Mouse (Mus musculus) liver, embryonic 11.5 days (tissue): ENCODE data around the gene Dnmt3a. TPM values are rescaled to one million over a fixed set of nuclear protein-coding genes. Genes with fewer than 3 reads are reported as not detected.

ENCODE experiments used
- ATAC-seq: fragments of 200-750 bp; cut with Nextera tagmentation; replicated peaks from 2 replicates; pipeline ENCODE4 v1.8.0; 2017; ENCODE audit warnings: moderate number of reproducible peaks, mild to moderate bottlenecking, moderate TSS enrichment, moderate library complexity; ENCODE audit not compliant: low FRiP score
- DNase-seq: peaks from one replicate; pipeline ENCODE4 v3.0.0-alpha.2; 2017; ENCODE audit warnings: low spot score
- H3K27ac ChIP-seq: fragments of 300-500 bp; sonication (generic); 2 replicates; pipeline ENCODE4 v1.5.1; 2014; ENCODE audit warnings: mild to moderate bottlenecking, low read depth, low read length, control low read depth
- H3K27me3 ChIP-seq: fragments of 300-500 bp; sonication (generic); replicated peaks from 2 replicates; pipeline ENCODE4 v1.6.1; 2014; ENCODE audit warnings: low read length, mixed read lengths; ENCODE audit not compliant: control insufficient read depth, insufficient read depth
- H3K36me3 ChIP-seq: fragments of 300-500 bp; sonication (generic); 2 replicates; pipeline ENCODE4 v1.6.1; 2014; ENCODE audit warnings: mild to moderate bottlenecking, low read length, moderate library complexity, mixed read lengths; ENCODE audit not compliant: control insufficient read depth, insufficient read depth
- H3K4me1 ChIP-seq: fragments of 300-500 bp; sonication (generic); replicated peaks from 2 replicates; pipeline ENCODE4 v1.6.1; 2014; ENCODE audit warnings: low read length, mixed read lengths; ENCODE audit not compliant: control insufficient read depth, insufficient read depth
- H3K4me2 ChIP-seq: fragments of 300-500 bp; sonication (generic); 2 replicates; pipeline ENCODE4 v1.6.1; 2014; ENCODE audit warnings: mild to moderate bottlenecking, control low read depth, moderate library complexity
- H3K4me3 ChIP-seq: fragments of 300-500 bp; sonication (generic); 2 replicates; pipeline ENCODE4 v1.5.1; 2014; ENCODE audit warnings: low read depth, low read length, control low read depth
- H3K9ac ChIP-seq: fragments of 300-500 bp; sonication (generic); 2 replicates; pipeline ENCODE4 v1.6.1; 2014; ENCODE audit warnings: low read depth, low read length, control low read depth
- H3K9me3 ChIP-seq: fragments of 300-500 bp; sonication (generic); 2 replicates; pipeline ENCODE4 v1.6.1; 2016; ENCODE audit warnings: low read length, inconsistent platforms, mixed read lengths; ENCODE audit not compliant: control insufficient read depth
- WGBS: fragments of 180-500 bp; shearing (Covaris S2); extraction: QIAGEN DNeasy Blood & Tissue Kit; methylation state at CpG from one replicate; pipeline ENCODE4 v1.1.7; 2014; 5-methylcytosine and 5-hydroxymethylcytosine counted together
- polyA plus RNA-seq: library from polyadenylated mRNA; unstranded; fragments of >200 nt; fragmentation: Nextera tagmentation; extraction: Ambion mirVana; gene quantifications from 2 replicates; pipeline ENCODE4 v1.2.1, GENCODE M21; 2014

The Dnmt3a gene
- polyA plus RNA-seq, 1 experiment from 2014 or later = 73.3 TPM

DNA sequence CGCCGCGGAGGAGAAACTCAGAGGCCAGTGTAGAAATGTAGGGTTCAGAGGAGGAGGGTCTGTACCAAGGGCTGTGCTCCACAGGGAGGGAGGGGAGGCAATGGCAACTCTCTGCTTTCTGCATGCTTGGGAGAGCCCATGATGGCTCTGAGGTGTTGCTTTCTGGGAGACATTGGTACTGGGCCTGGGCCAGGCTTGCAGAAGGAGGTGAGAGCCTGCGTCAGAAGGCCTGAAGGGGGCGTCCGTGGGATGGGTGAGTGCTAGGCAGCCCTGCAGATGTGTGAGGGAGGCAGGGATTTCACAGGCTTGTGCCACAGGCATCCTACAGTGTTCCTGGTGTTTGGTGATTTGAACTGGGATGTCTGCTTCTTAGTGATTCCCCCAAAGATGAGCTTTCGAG is 11.2 kb downstream of the Dnmt3a start:
- Histone ChIP-seq H3K4me2 (no peak overlapping the region), H3K27me3 (no peaks in the 10 kb centered on the region), H3K36me3 (no peaks in the 10 kb centered on the region), H3K4me3 (no peak overlapping the region), H3K27ac (no peak overlapping the region), H3K4me1 (no peaks in the 10 kb centered on the region), H3K9ac (no peak overlapping the region), H3K9me3 (no peaks in the 10 kb centered on the region)
- WGBS = 62% methylated on average over 7 of the region's 7 CpGs
- no peak for ATAC-seq
- no peak for DNase-seq

DNA sequence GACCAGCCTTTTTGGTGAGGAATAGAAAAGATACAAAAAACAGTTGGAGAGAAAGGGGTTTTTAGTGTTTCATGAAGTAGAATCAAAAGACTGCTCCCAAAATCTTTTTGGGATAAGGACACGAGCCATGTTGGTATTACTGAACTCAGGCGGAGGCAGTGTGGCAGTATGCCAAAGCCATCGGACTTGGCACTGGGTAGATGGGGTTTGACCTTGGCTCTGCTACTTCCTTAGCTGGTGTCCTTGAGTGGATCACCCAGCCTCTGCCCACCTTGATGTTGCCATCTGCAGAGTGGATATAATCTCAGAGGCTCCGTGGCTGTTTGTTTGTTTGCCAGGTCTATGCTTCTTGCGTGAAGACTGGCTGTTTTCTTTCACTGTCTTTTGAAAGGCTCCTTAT is 11.8 kb downstream of the Dnmt3a start:
- 84% methylated on average over 5 of the region's 5 CpGs for WGBS
- ATAC-seq = no peak
- Histone ChIP-seq H3K4me3 (no peak overlapping the region), H3K36me3 (no peaks in the 10 kb centered on the region), H3K27me3 (no peaks in the 10 kb centered on the region), H3K9ac (no peak overlapping the region), H3K9me3 (no peaks in the 10 kb centered on the region), H3K4me2 (no peak overlapping the region), H3K4me1 (no peaks in the 10 kb centered on the region), H3K27ac (no peak overlapping the region)
- no peak for DNase-seq

DNA sequence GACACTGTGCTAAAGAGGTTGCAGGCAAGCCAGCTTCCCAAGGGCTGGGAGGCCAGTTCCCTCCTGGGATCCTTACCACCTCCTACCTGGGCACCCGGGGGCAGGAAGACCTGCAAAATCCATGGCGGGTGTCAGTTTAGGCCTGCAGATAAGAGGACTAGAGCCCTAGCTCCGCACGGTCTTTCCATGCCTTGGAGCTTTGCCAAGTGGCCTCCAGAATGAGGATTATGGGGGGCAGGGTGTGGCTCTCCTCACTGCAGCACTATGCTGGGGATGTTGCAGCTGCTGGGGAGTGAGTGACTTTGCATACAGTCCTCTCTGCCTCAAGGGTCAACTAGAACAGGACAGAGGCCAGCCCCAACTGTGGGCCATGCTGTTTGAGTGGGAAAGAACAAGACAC is 14.1 kb downstream of the Dnmt3a start:
- DNase-seq (no peak), ATAC-seq (no peak)
- Histone ChIP-seq H3K27me3 (no peaks in the 10 kb centered on the region), H3K4me1 (no peaks in the 10 kb centered on the region), H3K36me3 (no peaks in the 10 kb centered on the region), H3K9ac (no peak overlapping the region), H3K9me3 (no peaks in the 10 kb centered on the region), H3K27ac (no peak overlapping the region), H3K4me3 (no peak overlapping the region), H3K4me2 (no peak overlapping the region)
- 70% methylated on average over 4 of the region's 4 CpGs for WGBS

DNA sequence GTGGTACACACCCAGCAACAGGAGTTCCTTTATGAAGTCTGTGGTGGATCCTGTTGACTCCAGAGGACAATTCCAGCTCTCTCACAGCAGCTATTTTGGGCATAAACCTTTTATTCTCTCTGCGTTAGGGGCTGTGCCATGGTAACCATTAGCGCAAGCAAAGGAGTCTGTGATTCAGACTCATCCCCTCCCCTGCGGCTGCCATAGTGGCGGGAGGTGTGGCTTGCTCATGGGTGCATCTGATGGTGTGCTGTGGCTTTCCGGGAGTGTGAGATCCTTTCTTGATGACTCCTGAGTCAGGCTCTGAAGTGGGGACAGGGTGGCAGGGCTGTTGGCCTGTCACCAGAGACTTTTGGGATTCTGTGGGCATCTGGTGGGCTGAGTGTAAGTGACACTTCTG is 17.6 kb downstream of the Dnmt3a start:
- H3K27me3 ChIP-seq = no peaks in the 10 kb centered on the region
- H3K9me3 ChIP-seq = no peaks in the 10 kb centered on the region
- no peaks in the 10 kb centered on the region for H3K36me3 ChIP-seq
- no peak overlapping the region for H3K4me2 ChIP-seq
- no peak overlapping the region for H3K4me3 ChIP-seq
- ATAC-seq = no peak
- H3K4me1 ChIP-seq = peaks cover 10% of the 10 kb centered on the region
- WGBS = 74% methylated on average over 5 of the region's 5 CpGs
- no peak for DNase-seq
- H3K27ac ChIP-seq = no peak overlapping the region
- H3K9ac ChIP-seq = no peak overlapping the region

DNA sequence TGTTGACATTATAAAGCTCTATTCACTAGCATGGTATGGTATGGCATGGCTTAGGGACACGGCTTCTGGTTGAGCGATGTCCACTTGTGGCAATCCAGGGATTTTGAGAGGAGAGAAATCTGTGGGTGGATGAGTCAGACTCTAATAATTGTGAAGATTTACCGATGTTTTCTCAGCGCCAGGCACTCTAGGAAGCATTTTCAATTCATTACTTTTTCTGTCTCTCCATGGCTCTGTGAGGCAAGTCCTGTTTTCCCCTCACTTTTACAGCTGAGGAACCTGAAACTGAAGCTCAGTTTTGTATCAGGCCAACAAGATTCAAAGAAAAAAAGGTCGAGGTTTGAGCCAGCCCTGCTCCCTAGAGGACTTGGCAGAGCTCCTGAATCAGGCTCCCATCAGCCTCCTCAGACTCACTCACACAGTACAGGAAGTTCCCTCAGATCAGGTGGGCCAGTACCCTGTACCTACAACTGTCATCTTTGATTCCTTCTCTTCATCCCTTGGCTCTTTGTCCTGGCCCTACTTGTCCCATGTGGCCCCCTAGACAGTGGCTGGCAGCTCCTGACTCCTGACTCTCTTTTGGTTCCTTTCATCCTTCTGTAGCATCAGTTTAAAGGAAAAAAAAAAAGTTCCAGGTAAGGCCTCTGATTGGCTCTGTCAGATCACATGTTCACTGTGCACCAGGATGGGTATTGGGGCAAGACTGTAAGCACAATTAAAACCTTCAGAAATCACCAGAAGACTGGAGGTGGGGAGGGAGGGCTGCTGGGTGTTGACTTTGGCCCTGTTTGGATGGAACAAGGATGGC is 19.3 kb downstream of the Dnmt3a start:
- 73% methylated on average over 5 of the region's 5 CpGs for WGBS
- no peak overlapping the region for H3K4me3 ChIP-seq
- no peaks in the 10 kb centered on the region for H3K9me3 ChIP-seq
- no peak overlapping the region for H3K9ac ChIP-seq
- no peaks in the 10 kb centered on the region for H3K27me3 ChIP-seq
- H3K36me3 ChIP-seq = no peaks in the 10 kb centered on the region
- no peak overlapping the region for H3K27ac ChIP-seq
- H3K4me1 ChIP-seq = peaks cover 10% of the 10 kb centered on the region
- no peak for DNase-seq
- ATAC-seq = no peak; the same call in 1 of the 2 replicates
- peak overlapping the region; percentile 24; the same call in 1 of the 2 replicates for H3K4me2 ChIP-seq

DNA sequence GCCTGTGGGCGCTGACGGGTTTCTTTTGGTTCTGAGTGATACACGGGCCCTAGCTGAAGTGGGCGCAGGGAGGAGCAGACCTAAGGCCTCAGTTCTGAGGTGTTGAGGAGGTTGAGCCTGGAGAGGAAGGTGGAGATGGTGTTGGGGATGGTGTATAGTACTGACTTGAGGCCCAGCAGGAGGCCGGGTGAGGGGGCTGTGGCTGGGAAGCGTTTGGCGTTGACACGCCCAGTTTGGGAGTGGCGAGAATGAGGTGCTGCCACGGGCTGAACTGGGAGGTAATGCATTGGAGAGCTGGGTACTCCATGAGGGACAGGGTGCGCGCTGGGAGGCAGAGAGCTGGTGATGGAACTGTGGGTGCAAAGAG is 19.9 kb downstream of the Dnmt3a start:
- Histone ChIP-seq H3K36me3 (no peaks in the 10 kb centered on the region), H3K27me3 (no peaks in the 10 kb centered on the region), H3K4me2 (peak overlapping the region; percentile 24; the same call in 1 of the 2 replicates), H3K4me3 (no peak overlapping the region), H3K9me3 (no peaks in the 10 kb centered on the region), H3K9ac (no peak overlapping the region), H3K4me1 (peaks cover 10% of the 10 kb centered on the region), H3K27ac (no peak overlapping the region)
- DNase-seq (no peak), ATAC-seq (peak; percentile 71)
- 36% methylated on average over 12 of the region's 12 CpGs for WGBS

DNA sequence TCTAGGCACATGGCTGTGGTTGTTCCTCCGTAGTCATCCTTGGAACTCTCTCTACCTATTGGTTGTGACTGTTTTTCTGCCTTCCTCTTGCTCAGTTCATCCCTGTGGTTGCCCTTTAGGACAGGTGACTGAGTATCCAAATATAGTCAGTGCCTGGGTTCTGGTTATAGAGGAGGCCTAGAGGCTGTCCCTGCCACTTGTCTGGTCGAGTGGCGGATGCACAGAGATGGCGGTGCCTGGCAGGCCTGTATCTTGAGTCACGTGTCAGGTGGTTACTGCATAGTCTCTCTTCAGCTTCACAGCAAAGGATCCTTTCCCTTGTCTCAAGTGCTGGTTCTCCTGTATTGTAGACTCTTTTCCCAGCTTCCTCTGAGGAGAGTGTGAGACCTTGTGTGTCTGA is 22.0 kb downstream of the Dnmt3a start:
- Histone ChIP-seq H3K9ac (no peak overlapping the region), H3K4me1 (peaks cover 10% of the 10 kb centered on the region), H3K9me3 (no peaks in the 10 kb centered on the region), H3K27ac (no peak overlapping the region), H3K36me3 (no peaks in the 10 kb centered on the region), H3K4me2 (no peak overlapping the region), H3K4me3 (no peak overlapping the region), H3K27me3 (no peaks in the 10 kb centered on the region)
- DNase-seq = no peak
- 73% methylated on average over 5 of the region's 5 CpGs for WGBS
- no peak for ATAC-seq

DNA sequence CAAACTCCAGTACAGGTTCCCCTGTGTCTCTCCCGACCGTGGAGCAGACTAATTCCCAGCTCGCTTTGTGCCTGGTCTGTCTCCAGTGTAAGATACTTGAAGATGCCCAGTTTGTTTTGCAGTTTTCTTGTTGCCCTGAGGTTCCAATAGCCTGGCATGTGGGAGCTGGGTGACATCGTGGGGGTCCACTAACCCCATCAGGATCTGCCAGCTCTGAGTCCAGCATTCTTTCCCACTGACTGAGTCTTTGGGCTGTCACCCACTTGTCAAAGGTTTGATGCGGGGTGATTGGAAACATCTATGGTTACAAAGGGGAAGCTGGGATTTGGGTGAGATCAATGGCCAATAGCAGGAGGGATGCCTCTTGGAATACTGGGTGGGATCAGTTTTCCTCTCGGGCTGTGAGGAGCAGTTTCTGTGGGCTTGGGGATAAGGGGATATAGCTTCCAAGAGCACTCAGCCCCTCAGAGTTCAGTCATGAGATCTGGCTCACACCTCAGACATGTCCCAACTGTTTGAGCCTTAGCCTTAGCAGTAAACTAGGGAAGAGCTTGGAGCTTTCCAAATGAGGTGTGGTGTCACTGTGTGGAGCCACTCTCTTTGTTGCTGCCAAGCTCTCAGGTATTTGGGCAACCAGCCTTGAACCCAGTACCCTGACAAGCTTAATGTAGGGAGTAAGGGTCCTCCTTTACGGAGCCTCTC is 27.4 kb downstream of the Dnmt3a start:
- Histone ChIP-seq H3K27me3 (no peaks in the 10 kb centered on the region), H3K4me1 (peaks cover 26% of the 10 kb centered on the region)

More for the DNA sequence above, 27.4 kb downstream of the Dnmt3a start:
- Histone ChIP-seq H3K9me3 (no peaks in the 10 kb centered on the region), H3K27ac (peak overlapping the region; percentile 16), H3K36me3 (peaks cover 2% of the 10 kb centered on the region; the same call in 1 of the 2 replicates), H3K9ac (no peak overlapping the region), H3K4me2 (peak overlapping the region; percentile 56), H3K4me3 (no peak overlapping the region)
- ATAC-seq = no peak
- 64% methylated on average over 7 of the region's 7 CpGs for WGBS
- no peak for DNase-seq
